Mouse (Mus musculus): Measurements from ENCODE around the gene Olfr676. TPM values are rescaled to one million over a fixed set of nuclear protein-coding genes. Genes with fewer than 3 reads are reported as not detected.
"Not testable (repeated sequence)": the region's sequence is repeated elsewhere in the genome, so short reads cannot be mapped to it uniquely, and the experiment has no call there.

The Olfr676 gene
- polyA plus RNA-seq (2015; fragmentation: Nextera tagmentation; extraction: Ambion mirVana): not detected in 2 replicates

GRCm38 (mm10) chr7:105032398-105032797 is at the start of gene Olfr676:
Olfr676 (plus strand) TSS chr7:105032698.
- H3K27ac ChIP-seq (replicated peaks): no peak within 1 kb of the TSS
- H3K4me1 ChIP-seq: no peaks in the 10 kb centered on the region
- ATAC-seq (ENCODE audit: extremely low read depth, insufficient number of reproducible peaks, low FRiP score, low TSS enrichment): no peak
- no peak within 1 kb of the TSS for H3K9ac ChIP-seq
- H3K9me3 ChIP-seq: no peaks in the 10 kb centered on the region
- H3K27me3 ChIP-seq (replicated peaks): no peaks in the 10 kb centered on the region
- no peak within 1 kb of the TSS for H3K4me2 ChIP-seq
- H3K36me3 ChIP-seq: no peaks in the 10 kb centered on the region
- H3K4me3 ChIP-seq: no peak within 1 kb of the TSS

- Histone ChIP-seq H3K9me3 (no peaks in the 10 kb centered on the region), H3K27ac (replicated peaks) (no peak within 1 kb of the TSS), H3K4me2 (no peak within 1 kb of the TSS), H3K4me1 (no peaks in the 10 kb centered on the region), H3K9ac (no peak within 1 kb of the TSS), H3K27me3 (replicated peaks) (no peaks in the 10 kb centered on the region), H3K4me3 (no peak within 1 kb of the TSS), H3K36me3 (no peaks in the 10 kb centered on the region)
- ATAC-seq (ENCODE audit: extremely low read depth, insufficient number of reproducible peaks, low FRiP score, low TSS enrichment): no peak
Measured at GRCm38 (mm10) chr7:105001929-105002328, 30.6 kb upstream of the Olfr676 start, which contains the start of gene Olfr672. Olfr672 (minus strand) TSS chr7:105002029.

GRCm38 (mm10) chr7:105022530-105022929 is 10.0 kb upstream of the Olfr676 start:
- ATAC-seq (ENCODE audit: extremely low read depth, insufficient number of reproducible peaks, low FRiP score, low TSS enrichment): no peak
- whole genome bisulfite sequencing: 54% methylated on average over 1 of the region's 1 CpGs
- Histone ChIP-seq H3K4me2 (no peak overlapping the region), H3K9me3 (no peaks in the 10 kb centered on the region), H3K27ac (replicated peaks) (no peak overlapping the region), H3K27me3 (replicated peaks) (no peaks in the 10 kb centered on the region), H3K9ac (no peak overlapping the region), H3K4me3 (no peak overlapping the region), H3K4me1 (no peaks in the 10 kb centered on the region), H3K36me3 (no peaks in the 10 kb centered on the region)

- H3K4me1 ChIP-seq: no peaks in the 10 kb centered on the region
- no peak for ATAC-seq (ENCODE audit: extremely low read depth, insufficient number of reproducible peaks, low FRiP score, low TSS enrichment)
- H3K4me2 ChIP-seq: no peak within 1 kb of the TSS
- no peak within 1 kb of the TSS for H3K9ac ChIP-seq
- no peaks in the 10 kb centered on the region for H3K27me3 ChIP-seq (replicated peaks)
- H3K27ac ChIP-seq (replicated peaks): no peak within 1 kb of the TSS
- H3K9me3 ChIP-seq: no peaks in the 10 kb centered on the region
- H3K4me3 ChIP-seq: no peak within 1 kb of the TSS
- no peaks in the 10 kb centered on the region for H3K36me3 ChIP-seq
- 64% methylated on average over 1 of the region's 1 CpGs for WGBS
Measured at GRCm38 (mm10) chr7:105028360-105028759, 4.1 kb upstream of the Olfr676 start, which contains the start of gene Olfr675. Olfr675 (minus strand) TSS chr7:105028460.

- H3K4me1 ChIP-seq; H3K4me2 ChIP-seq; H3K27ac ChIP-seq (replicated peaks); H3K9ac ChIP-seq; H3K4me3 ChIP-seq; H3K9me3 ChIP-seq; H3K27me3 ChIP-seq (replicated peaks); H3K36me3 ChIP-seq; ATAC-seq (ENCODE audit: extremely low read depth, insufficient number of reproducible peaks, low FRiP score, low TSS enrichment): not testable (repeated sequence)
- WGBS: 48% methylated on average over 5 of the region's 5 CpGs
Measured at GRCm38 (mm10) chr7:105033836-105034235, 1.3 kb downstream of the Olfr676 start.

- Histone ChIP-seq H3K9ac (no peak overlapping the region), H3K4me2 (no peak overlapping the region), H3K27ac (replicated peaks) (no peak overlapping the region), H3K27me3 (replicated peaks) (no peaks in the 10 kb centered on the region), H3K36me3 (no peaks in the 10 kb centered on the region), H3K4me3 (no peak overlapping the region), H3K9me3 (no peaks in the 10 kb centered on the region), H3K4me1 (no peaks in the 10 kb centered on the region)
- ATAC-seq (ENCODE audit: extremely low read depth, insufficient number of reproducible peaks, low FRiP score, low TSS enrichment): no peak
Measured at GRCm38 (mm10) chr7:105058951-105059350, 26.5 kb downstream of the Olfr676 start.

GRCm38 (mm10) chr7:105064175-105064574 is 31.7 kb downstream of the Olfr676 start, which contains the start of gene Olfr678:
Olfr678 (plus strand) TSS chr7:105064475.
- no peak for ATAC-seq (ENCODE audit: extremely low read depth, insufficient number of reproducible peaks, low FRiP score, low TSS enrichment)
- 91% methylated on average over 1 of the region's 1 CpGs for WGBS
- H3K4me1 ChIP-seq: no peaks in the 10 kb centered on the region
- no peak within 1 kb of the TSS for H3K4me3 ChIP-seq
- H3K36me3 ChIP-seq: no peaks in the 10 kb centered on the region
- no peak within 1 kb of the TSS for H3K9ac ChIP-seq
- no peaks in the 10 kb centered on the region for H3K27me3 ChIP-seq (replicated peaks)
- H3K27ac ChIP-seq (replicated peaks): no peak within 1 kb of the TSS
- H3K4me2 ChIP-seq: no peak within 1 kb of the TSS
- H3K9me3 ChIP-seq: no peaks in the 10 kb centered on the region

- Histone ChIP-seq H3K36me3 (no peaks in the 10 kb centered on the region), H3K4me3 (no peak within 1 kb of the TSS)
- WGBS: 51% methylated on average over 1 of the region's 1 CpGs
Measured at GRCm38 (mm10) chr7:105080905-105081304, 48.4 kb downstream of the Olfr676 start, which contains the start of gene Olfr679. Olfr679 (plus strand) TSS chr7:105081205.

More at GRCm38 (mm10) chr7:105080905-105081304, 48.4 kb downstream of the Olfr676 start, which contains the start of gene Olfr679:
- no peak for ATAC-seq (ENCODE audit: extremely low read depth, insufficient number of reproducible peaks, low FRiP score, low TSS enrichment)
- Histone ChIP-seq H3K27ac (replicated peaks) (no peak within 1 kb of the TSS), H3K4me2 (no peak within 1 kb of the TSS), H3K9ac (no peak within 1 kb of the TSS), H3K27me3 (replicated peaks) (no peaks in the 10 kb centered on the region), H3K9me3 (no peaks in the 10 kb centered on the region), H3K4me1 (no peaks in the 10 kb centered on the region)

Other genes with a start within 250 kb of the Olfr676 start
- not detected in 2 replicates for gene Usp17lb, start 190.1 kb upstream of the Olfr676 start, polyA plus RNA-seq (2015; fragmentation: Nextera tagmentation; extraction: Ambion mirVana)
- not detected in 2 replicates for gene Usp17la, start 175.7 kb upstream of the Olfr676 start, polyA plus RNA-seq (2015; fragmentation: Nextera tagmentation; extraction: Ambion mirVana)
- not detected in 2 replicates for gene Olfr665, start 154.7 kb upstream of the Olfr676 start, polyA plus RNA-seq (2015; fragmentation: Nextera tagmentation; extraction: Ambion mirVana)
- gene Olfr666, start 136.7 kb upstream of the Olfr676 start, polyA plus RNA-seq (2015; fragmentation: Nextera tagmentation; extraction: Ambion mirVana): not detected in 2 replicates
- not detected in 2 replicates for gene Olfr667, start 111.2 kb upstream of the Olfr676 start, polyA plus RNA-seq (2015; fragmentation: Nextera tagmentation; extraction: Ambion mirVana)
- gene Olfr668, start 104.6 kb upstream of the Olfr676 start, polyA plus RNA-seq (2015; fragmentation: Nextera tagmentation; extraction: Ambion mirVana): not detected in 2 replicates
- not detected in 2 replicates for gene Olfr669, start 98.5 kb upstream of the Olfr676 start, polyA plus RNA-seq (2015; fragmentation: Nextera tagmentation; extraction: Ambion mirVana)
- not detected in 2 replicates for gene Olfr670, start 70.1 kb upstream of the Olfr676 start, polyA plus RNA-seq (2015; fragmentation: Nextera tagmentation; extraction: Ambion mirVana)
- not detected in 2 replicates for gene Olfr671, start 53.6 kb upstream of the Olfr676 start, polyA plus RNA-seq (2015; fragmentation: Nextera tagmentation; extraction: Ambion mirVana)
- gene Olfr672, start 30.7 kb upstream of the Olfr676 start, polyA plus RNA-seq (2015; fragmentation: Nextera tagmentation; extraction: Ambion mirVana): not detected in 2 replicates
- not detected in 2 replicates for gene Olfr675, start 4.2 kb upstream of the Olfr676 start, polyA plus RNA-seq (2015; fragmentation: Nextera tagmentation; extraction: Ambion mirVana)
- not detected in 2 replicates for gene Olfr677, start 18.7 kb downstream of the Olfr676 start, polyA plus RNA-seq (2015; fragmentation: Nextera tagmentation; extraction: Ambion mirVana)
- not detected in 2 replicates for gene Olfr678, start 31.8 kb downstream of the Olfr676 start, polyA plus RNA-seq (2015; fragmentation: Nextera tagmentation; extraction: Ambion mirVana)
- not detected in 2 replicates for gene Olfr679, start 48.5 kb downstream of the Olfr676 start, polyA plus RNA-seq (2015; fragmentation: Nextera tagmentation; extraction: Ambion mirVana)
- gene Olfr680-ps1, start 60.1 kb downstream of the Olfr676 start, polyA plus RNA-seq (2015; fragmentation: Nextera tagmentation; extraction: Ambion mirVana): not detected in 2 replicates
- gene Olfr681, start 84.1 kb downstream of the Olfr676 start, polyA plus RNA-seq (2015; fragmentation: Nextera tagmentation; extraction: Ambion mirVana): not detected in 2 replicates
- gene Olfr683, start 114.3 kb downstream of the Olfr676 start, polyA plus RNA-seq (2015; fragmentation: Nextera tagmentation; extraction: Ambion mirVana): not detected in 2 replicates
- not detected in 2 replicates for gene Olfr684, start 131.0 kb downstream of the Olfr676 start, polyA plus RNA-seq (2015; fragmentation: Nextera tagmentation; extraction: Ambion mirVana)
- not detected in 2 replicates for gene Olfr685, start 153.3 kb downstream of the Olfr676 start, polyA plus RNA-seq (2015; fragmentation: Nextera tagmentation; extraction: Ambion mirVana)
- not detected in 2 replicates for gene Olfr686, start 174.8 kb downstream of the Olfr676 start, polyA plus RNA-seq (2015; fragmentation: Nextera tagmentation; extraction: Ambion mirVana)